Mouse (Mus musculus): ENCODE measurements around the gene Cdk14.
"Not testable (repeated sequence)": the region's sequence is repeated elsewhere in the genome, so short reads cannot be mapped to it uniquely, and the experiment has no call there.

Gene Cdk14

DNA sequence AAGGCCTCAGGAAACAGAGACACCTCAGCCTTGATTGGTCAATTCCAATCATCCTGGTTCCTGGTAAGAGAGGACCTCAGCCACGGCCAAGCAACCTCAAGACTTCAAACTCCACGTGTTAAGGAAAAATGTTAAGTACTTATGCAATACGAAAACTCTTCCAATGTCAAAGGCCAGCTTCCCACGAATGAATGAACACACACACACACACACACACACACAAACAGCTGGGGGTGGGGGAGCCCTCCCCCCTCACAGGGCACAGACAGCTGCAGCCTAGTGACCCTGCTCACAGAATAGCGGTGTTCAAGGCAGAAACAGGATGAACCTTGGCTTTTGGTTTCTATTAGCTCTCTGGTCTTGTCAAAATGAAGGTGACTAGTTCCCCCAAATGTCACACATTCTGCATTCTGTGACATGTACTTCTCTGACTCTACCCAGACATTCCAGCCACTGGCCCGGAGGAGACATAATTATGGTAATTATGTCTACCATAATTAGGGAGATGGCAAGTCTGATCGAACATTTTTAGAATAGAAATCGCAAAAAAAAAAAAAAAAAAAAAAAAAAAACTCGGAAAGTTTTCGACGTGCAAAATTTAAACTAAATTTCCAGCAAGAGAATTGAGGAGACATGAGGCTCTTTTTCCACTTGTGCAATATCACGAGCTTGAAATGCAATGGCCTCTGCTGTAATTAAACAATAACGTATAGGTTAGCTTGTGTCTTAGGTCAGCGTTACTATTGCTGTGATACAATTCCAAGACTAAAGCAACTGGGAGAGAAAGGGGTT lies 54.6 kb downstream of the Cdk14 start:
- no peak for DNase-seq (ENCODE audit: low spot score in 2 of 2)

GRCm38 (mm10) chr5:5361684-5362083 lies 58.4 kb downstream of the Cdk14 start:
- DNase-seq (ENCODE audit: low spot score in 2 of 2) = no peak

- no peak for DNase-seq (ENCODE audit: low spot score in 2 of 2)
Measured at GRCm38 (mm10) chr5:5360338-5360737, 59.8 kb downstream of the Cdk14 start.

GRCm38 (mm10) chr5:5359915-5360314 lies 60.2 kb downstream of the Cdk14 start:
- no peak for DNase-seq (ENCODE audit: low spot score in 2 of 2)

GRCm38 (mm10) chr5:5359370-5359769 lies 60.7 kb downstream of the Cdk14 start:
- no peak for DNase-seq (ENCODE audit: low spot score in 2 of 2)

GRCm38 (mm10) chr5:5358019-5358717 lies 61.9 kb downstream of the Cdk14 start:
- DNase-seq (ENCODE audit: low spot score in 2 of 2) = no peak

GRCm38 (mm10) chr5:5354684-5355368 lies 65.3 kb downstream of the Cdk14 start:
- DNase-seq (ENCODE audit: low spot score in 2 of 2) = no peak

DNA sequence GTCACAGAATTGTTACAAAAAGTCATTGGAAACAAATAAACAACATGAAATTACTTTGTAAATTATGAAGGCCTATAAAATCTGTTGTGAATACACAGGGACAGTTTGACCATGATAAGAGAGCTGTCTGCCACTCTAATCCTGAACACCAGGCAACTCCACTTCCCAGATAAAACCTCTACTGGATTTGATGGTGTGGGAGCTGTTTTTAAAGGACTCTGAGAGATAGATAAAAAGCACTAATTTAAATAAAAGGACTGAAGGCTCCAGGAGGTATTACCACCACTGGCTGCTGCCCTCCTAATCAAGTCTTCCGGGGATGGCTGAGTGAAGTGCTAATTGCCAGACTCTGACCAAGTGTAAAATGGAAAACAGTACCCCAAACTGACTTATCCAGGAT lies 66.2 kb downstream of the Cdk14 start:
- no peak for DNase-seq (ENCODE audit: low spot score in 2 of 2)

DNA sequence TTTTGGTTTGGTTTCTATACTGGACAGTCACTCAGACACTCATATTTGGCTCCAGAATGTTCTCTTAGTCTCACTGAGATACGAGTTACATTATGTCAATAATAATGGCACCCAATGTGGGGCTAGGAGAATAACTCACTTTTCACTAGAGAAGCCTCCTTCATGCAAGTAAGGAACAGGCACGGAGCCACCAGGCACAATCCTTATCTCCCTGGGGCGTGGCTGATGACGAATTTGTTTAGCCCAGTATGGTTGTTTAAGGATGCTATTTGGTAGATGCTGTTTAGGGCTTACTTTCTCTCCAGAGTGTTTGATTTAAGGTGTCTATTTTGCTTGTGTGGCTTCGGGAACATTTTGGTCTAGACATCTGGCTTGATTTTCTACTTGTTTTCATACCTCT lies 75.5 kb downstream of the Cdk14 start:
- DNase-seq (ENCODE audit: low spot score in 2 of 2) = no peak

DNA sequence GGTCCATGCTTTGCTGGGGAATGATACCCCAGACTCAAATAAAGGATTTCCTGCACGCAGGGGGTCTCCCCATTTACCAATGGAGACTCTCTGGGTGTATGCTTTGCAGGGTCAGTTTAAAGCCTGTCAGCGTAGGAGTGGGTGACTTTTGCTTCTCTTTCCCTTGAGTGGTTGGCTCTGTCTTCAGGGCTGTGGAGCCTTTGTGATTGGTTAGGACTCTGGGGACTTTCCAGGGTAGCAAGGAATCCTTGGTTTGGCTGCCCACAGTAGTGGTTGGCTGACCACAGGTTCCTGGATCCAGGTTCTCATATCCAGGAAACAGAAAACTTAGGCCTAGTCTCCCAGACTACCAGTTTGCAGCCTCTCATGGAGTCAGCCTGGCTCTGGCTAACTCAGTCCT lies 76.4 kb downstream of the Cdk14 start:
- no peak for DNase-seq (ENCODE audit: low spot score in 2 of 2)

GRCm38 (mm10) chr5:5343267-5343666 lies 76.8 kb downstream of the Cdk14 start:
- DNase-seq (ENCODE audit: low spot score in 2 of 2) = no peak

DNA sequence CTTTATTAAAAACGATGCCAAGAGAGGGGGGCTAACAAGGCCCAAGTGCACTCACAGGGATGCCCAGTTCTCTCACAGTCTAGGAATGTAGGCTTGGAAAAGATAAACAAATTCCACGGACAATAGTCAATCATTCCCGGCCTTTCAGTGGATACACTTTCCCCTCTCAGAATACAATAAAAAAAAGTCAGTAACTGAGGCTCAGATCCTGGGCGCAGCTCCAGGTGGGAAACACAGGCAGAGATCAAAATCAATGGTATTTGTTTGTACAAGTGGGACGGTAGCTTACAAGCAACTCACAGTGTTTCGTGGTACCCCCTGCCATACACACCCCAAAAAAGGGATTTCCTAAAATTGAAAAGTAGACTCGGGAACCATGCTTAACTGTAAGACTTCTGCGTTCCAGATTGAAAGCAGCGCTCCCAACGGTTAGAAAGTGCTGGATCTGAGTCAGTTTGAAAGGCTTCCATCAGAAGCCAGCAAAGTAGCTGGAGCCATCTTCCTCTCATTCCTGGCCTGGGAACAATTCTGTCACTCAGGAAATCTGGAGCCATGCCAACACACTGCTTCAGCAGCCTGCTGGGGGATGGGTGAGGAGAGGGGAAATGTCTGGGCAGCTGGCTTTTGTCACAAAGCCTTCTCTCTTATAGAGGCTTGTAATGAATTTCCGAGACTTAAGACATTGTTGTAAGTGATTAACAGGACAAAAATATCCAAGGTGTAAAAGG lies 77.5 kb downstream of the Cdk14 start:
- peak; percentile 37 to 44 for DNase-seq (ENCODE audit: low spot score in 2 of 2)

DNA sequence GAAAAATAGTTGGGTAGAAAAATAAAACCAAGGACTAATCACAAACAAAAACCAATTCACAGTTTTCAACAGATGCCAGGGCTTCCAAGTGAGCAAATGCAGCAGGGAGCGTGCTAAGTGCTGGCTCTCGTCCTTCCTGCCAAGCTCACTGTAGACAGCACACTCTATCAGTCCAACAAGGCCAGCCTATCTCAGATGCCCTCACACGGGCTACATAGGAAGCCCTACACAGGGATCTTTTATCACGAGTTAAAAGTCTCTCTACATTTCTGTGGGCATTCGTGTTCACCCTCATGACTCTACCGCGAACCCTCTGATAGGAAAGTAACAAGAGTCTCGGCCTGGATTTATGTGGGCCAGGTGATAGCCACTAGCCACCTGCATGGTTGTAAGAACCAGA lies 78.5 kb downstream of the Cdk14 start:
- DNase-seq (ENCODE audit: low spot score in 2 of 2) = no peak

GRCm38 (mm10) chr5:5333916-5334315 lies 86.2 kb downstream of the Cdk14 start:
- DNase-seq (ENCODE audit: low spot score in 2 of 2) = no peak

DNA sequence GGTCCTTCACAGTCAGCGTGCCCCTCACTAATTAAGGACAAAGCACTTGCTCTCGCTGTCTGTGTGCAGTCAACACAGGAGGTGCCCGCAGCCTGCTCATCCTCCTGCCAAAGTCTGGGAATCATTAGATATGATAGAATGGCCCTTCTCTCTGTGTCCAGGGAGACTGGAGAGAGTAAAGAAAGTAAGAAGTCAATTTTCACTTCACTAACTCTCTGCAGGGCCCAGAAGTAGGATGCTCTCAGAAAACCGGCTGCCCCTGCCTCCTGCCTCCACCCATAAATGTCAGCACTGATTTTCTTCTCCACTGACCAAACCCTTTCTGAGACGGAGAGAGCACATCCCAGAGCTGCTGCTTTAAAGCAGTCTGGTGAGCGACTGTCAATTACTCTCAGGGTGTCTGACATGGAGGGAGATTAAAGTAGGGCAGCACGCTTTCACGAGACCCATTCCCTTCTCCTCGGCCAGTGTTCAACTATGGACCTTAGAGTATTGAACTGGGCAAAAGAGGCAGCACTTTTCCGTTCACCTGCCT lies 89.1 kb downstream of the Cdk14 start:
- no peak for DNase-seq (ENCODE audit: low spot score in 2 of 2)

DNA sequence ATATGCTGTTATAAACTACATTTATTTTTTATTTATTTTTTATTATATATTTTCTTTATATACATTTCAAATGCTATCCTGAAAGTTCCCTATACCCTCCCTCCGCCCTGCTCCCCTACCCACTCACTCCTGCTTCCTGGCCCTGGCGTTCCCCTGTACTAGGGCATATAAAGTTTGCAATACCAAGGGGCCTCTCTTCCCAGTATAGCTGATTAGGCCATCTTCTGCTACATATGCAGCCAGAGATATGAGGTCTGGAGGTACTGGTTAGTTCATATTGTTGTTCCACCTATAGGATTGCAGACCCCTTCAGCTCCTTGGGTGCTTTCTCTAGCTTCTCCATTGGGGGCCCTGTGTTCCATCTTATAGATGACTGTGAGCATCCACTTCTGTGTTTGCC lies 91.1 kb downstream of the Cdk14 start:
- DNase-seq (ENCODE audit: low spot score in 2 of 2) = not testable (repeated sequence)

DNA sequence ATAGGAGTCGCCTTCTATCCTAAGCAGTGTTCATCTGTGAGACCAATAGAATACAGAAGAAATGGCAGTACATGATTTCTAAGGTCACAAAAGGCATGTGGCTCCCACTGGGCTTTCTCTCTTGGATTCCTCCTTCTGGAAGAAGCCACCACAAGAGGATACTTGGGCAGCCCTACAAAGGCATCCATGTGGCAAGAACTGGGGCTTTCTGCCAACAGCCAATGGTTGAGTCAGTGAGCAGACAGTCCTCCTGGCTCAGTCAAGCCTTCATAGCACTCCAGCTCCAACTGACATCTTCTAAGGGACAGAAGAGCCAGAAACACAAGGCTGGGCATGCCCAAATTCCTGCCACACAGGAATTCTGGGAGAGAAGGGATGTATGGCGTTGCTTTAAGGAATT lies 93.4 kb downstream of the Cdk14 start:
- DNase-seq (ENCODE audit: low spot score in 2 of 2) = no peak

- no peak for DNase-seq (ENCODE audit: low spot score in 2 of 2)
Measured at GRCm38 (mm10) chr5:5322699-5323098, 97.4 kb downstream of the Cdk14 start.

- no peak for DNase-seq (ENCODE audit: low spot score in 2 of 2)
Measured at GRCm38 (mm10) chr5:5320506-5321181, 99.5 kb downstream of the Cdk14 start.

- no peak for DNase-seq (ENCODE audit: low spot score in 2 of 2)
Measured at GRCm38 (mm10) chr5:5319824-5320505, 100.1 kb downstream of the Cdk14 start.

DNA sequence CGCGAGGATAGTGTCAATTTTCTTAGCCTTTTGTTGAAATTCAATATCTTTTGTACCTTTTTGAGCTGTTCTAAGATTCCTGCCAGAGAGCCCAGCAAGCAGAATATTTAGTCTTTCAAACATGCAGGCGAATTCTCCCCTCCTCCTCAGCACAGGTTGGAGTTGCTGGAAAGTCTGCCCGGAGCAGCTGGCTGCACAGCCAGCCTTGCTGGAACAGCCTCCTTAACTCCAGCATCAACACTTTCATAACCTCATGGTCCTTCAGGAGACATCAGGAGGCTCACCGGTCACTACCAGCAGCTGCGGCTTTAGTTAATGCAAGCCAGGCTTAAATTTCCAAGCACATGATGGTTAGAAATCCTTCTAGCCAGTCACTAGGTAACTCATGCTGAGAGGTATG lies 105.8 kb downstream of the Cdk14 start:
- no peak for DNase-seq (ENCODE audit: low spot score in 2 of 2)

Measured in frontal cortex, postnatal 14 days (tissue).